ENCODE assay signal across 7 mouse cellular contexts in the genomic region with DNA sequence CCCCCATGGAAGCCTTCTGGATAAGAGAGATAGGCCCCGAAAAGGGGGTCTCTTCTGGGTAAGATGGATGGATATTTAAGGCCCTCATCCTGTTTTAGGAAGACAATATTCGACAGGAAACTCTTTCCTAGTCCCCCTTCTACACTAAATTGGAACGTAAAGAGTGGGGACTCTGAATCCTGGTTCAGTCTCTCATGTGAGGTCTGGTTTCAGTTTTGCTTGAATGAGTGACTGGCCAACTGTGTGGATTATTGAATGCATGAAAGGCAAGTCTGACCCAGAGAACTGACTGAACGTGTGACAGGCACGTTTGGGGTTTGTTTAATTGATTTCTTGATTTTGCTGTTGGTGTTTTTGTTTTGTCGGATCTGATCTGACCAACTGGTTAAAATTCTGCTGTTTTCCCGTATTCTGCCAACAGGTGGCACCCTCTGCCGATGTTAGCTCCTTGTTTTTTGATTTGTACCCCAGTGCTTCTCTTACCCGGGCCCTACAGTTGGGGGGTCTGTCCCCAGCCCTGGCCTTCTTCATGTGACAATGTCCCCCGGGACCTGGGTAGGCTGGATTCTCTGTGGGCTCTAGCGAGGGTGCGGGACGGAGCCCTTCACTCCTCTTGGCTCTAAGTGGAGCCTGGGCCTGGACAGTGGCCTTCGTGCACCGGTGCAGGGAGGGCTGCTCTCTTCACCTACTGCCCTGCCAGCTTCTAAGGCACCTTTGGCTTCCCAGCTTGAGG. TPM values are rescaled to one million over a fixed set of nuclear protein-coding genes. Genes with fewer than 3 reads are reported as not detected.
A peak's percentile ranks its signal among the peaks of the same experiment; 100 is the strongest.
DNase-seq lines count a peak whose midpoint lies in the region; ATAC-seq lines count a peak whose summit lies in the region.

No protein-coding gene starts in this region.

- WGBS in hindbrain, embryonic 12.5 days: 29% methylated on average over 15 of the region's 15 CpGs

- H3K27ac ChIP-seq in hindbrain, embryonic 12.5 days: no peak overlapping the region

- ATAC-seq in hindbrain, embryonic 12.5 days (ENCODE audit: low FRiP score): peak; percentile 67

- DNase-seq in T-cell, adult 2 months (ENCODE audit: low spot score): peak; percentile 57
- peak; percentile 86 to 87 for DNase-seq in cerebellum, postnatal 14 days
- peak; percentile 34 to 74 for DNase-seq in frontal cortex, postnatal 14 days (ENCODE audit: low spot score in 2 of 2)
- peak; percentile 79 to 80 for DNase-seq in layer of hippocampus, postnatal 14 days (ENCODE audit: low spot score in 2 of 2)
- peak; percentile 72 for DNase-seq in lung, postnatal 14 days
- peak; percentile 80 for DNase-seq in retina, postnatal 1 day

- H3K4me1 ChIP-seq in hindbrain, embryonic 12.5 days: no peaks in the 10 kb centered on the region; the same call in 1 of the 2 replicates

- H3K4me3 ChIP-seq in hindbrain, embryonic 12.5 days: no peak overlapping the region

- no peaks in the 10 kb centered on the region for H3K9me3 ChIP-seq in hindbrain, embryonic 12.5 days (replicated peaks)

- peak overlapping the region; percentile 34 for H3K4me2 ChIP-seq in hindbrain, embryonic 12.5 days (replicated peaks)

- H3K27me3 ChIP-seq in hindbrain, embryonic 12.5 days: no peaks in the 10 kb centered on the region

- H3K36me3 ChIP-seq in hindbrain, embryonic 12.5 days: no peaks in the 10 kb centered on the region

- peak overlapping the region; percentile 2; the same call in 1 of the 2 replicates for H3K9ac ChIP-seq in hindbrain, embryonic 12.5 days

RNA-seq across cellular contexts. Expression of a gene that starts 16.1 kb away (rescaled TPM):
- polyA plus RNA-seq in hindbrain, embryonic 12.5 days (2016; fragmentation: Nextera tagmentation; extraction: Ambion mirVana): 224 and 235 TPM in 2 replicates
- total RNA-seq in layer of hippocampus, postnatal 14 days (2021): 10 to 100 TPM; 55.6 to 59.1 TPM
